Mouse (Mus musculus) monocyte, adult 5-6 weeks (primary cell): ENCODE results near the gene Slc25a5. TPM values are rescaled to one million over a fixed set of nuclear protein-coding genes. Genes with fewer than 3 reads are reported as not detected.
"Not testable (repeated sequence)": the region's sequence is repeated elsewhere in the genome, so short reads cannot be mapped to it uniquely, and the experiment has no call there.

Experiments used
- ATAC-seq: fragments of 153-309, 156-312 bp; replicated peaks from 2 replicates; pipeline ENCODE4 v1.8.0; 2017; ENCODE audit warnings: mild to moderate bottlenecking; ENCODE audit not compliant: low TSS enrichment, insufficient number of reproducible peaks, severe bottlenecking, poor library complexity, low FRiP score
- total RNA-seq: library from RNA; stranded (forward); fragments of 200-1000, 200-491, 200-594 nt; gene quantifications from 3 replicates; pipeline ENCODE4 v1.2.3, GENCODE M21; 2017

Gene Slc25a5
- total RNA-seq, 1 experiment from 2014 or later, result 606 TPM

- peak; percentile 89 for ATAC-seq
Observed at GRCm38 (mm10) chrX:36796163-36796581, 721 bp downstream of the Slc25a5 start.

- ATAC-seq, result not testable (repeated sequence)
Observed at GRCm38 (mm10) chrX:36796734-36797133, 1.3 kb downstream of the Slc25a5 start.

- ATAC-seq, result no peak
Observed at GRCm38 (mm10) chrX:36799131-36799879, 3.9 kb downstream of the Slc25a5 start.

GRCm38 (mm10) chrX:36803189-36803588, 7.7 kb downstream of the Slc25a5 start:
- 0 out of 2 replicates have a peak, but pooled peaks have one; percentile 51 for ATAC-seq

- ATAC-seq, result no peak
Observed at GRCm38 (mm10) chrX:36804196-36804595, 8.7 kb downstream of the Slc25a5 start.

- no peak for ATAC-seq
Observed at GRCm38 (mm10) chrX:36805466-36806235, 10.2 kb downstream of the Slc25a5 start.

- ATAC-seq, result peak; percentile 97
Observed at GRCm38 (mm10) chrX:36807360-36808317, 12.2 kb downstream of the Slc25a5 start.

GRCm38 (mm10) chrX:36808318-36808683, 12.8 kb downstream of the Slc25a5 start:
- ATAC-seq, result no peak

- ATAC-seq, result no peak
Observed at GRCm38 (mm10) chrX:36811377-36811776, 15.9 kb downstream of the Slc25a5 start.

- no peak for ATAC-seq
Observed at GRCm38 (mm10) chrX:36814161-36814836, 18.8 kb downstream of the Slc25a5 start.

- ATAC-seq, result no peak
Observed at GRCm38 (mm10) chrX:36815022-36815421, 19.6 kb downstream of the Slc25a5 start.

- ATAC-seq, result no peak
Observed at GRCm38 (mm10) chrX:36815439-36815838, 20.0 kb downstream of the Slc25a5 start.

- no peak for ATAC-seq
Observed at GRCm38 (mm10) chrX:36816368-36816899, 21.0 kb downstream of the Slc25a5 start.

- ATAC-seq, result no peak
Observed at GRCm38 (mm10) chrX:36816953-36817441, 21.5 kb downstream of the Slc25a5 start.

- ATAC-seq, result no peak
Observed at GRCm38 (mm10) chrX:36819575-36819974, 24.1 kb downstream of the Slc25a5 start.

GRCm38 (mm10) chrX:36820201-36820600, 24.8 kb downstream of the Slc25a5 start:
- 0 out of 2 replicates have a peak, but pooled peaks have one; percentile 31 for ATAC-seq

GRCm38 (mm10) chrX:36823932-36824711, 28.7 kb downstream of the Slc25a5 start:
- ATAC-seq, result no peak
